Mouse (Mus musculus): ENCODE data around the gene Wee1. TPM values are rescaled to one million over a fixed set of nuclear protein-coding genes. Genes with fewer than 3 reads are reported as not detected.

Gene Wee1
- total and polyA plus RNA-seq, 2 experiments from 2014 or later: 3.6 to 4.1 TPM

DNA sequence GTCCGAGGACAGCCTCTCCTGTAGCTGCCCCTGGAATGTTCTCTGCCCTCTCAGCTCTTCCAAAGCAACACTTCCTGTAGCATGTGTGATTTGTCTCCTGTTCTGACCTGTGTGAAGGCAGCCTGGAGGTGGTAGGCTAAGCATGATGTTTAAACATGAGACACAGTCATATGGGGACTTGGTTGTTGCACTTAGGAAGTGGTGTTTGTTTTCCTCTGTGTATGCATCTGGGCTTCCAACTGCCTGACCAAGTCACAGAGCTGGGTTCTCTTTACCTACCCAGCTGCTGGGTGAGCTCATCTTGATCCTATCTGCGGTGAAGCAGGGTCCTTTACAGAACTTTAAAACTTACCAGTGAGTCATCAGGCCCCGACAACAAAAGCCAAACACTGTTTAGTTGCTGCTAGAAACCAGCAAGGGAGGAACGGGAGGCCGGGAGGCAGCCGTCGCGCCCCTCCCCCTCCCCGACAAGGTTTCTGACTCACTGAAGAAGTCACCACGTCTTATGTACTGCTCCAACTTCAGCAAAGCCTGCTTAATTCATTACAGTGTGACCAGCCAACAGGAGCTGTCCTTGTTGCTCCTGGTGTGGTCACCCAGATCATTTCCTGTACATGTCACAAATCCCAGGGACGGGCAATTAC, 12.8 kb upstream of the Wee1 start:
- H3K4me3 ChIP-seq (ENCODE audit: low read depth, low read length): no peak overlapping the region
- H3K9ac ChIP-seq (replicated peaks; ENCODE audit: low read length, poor library complexity, severe bottlenecking): no peak overlapping the region; the same call in 1 of the 2 replicates
- no peaks in the 10 kb centered on the region for H3K36me3 ChIP-seq (ENCODE audit: insufficient read depth, low read length)
- DNase-seq (ENCODE audit: low spot score): peak; percentile 10
- no peak overlapping the region for H3K27ac ChIP-seq (ENCODE audit: low read depth, low read length)
- H3K4me1 ChIP-seq (ENCODE audit: insufficient read depth, low read length): peaks cover 4% of the 10 kb centered on the region; the same call in 1 of the 2 replicates
- no peak for ATAC-seq (ENCODE audit: low FRiP score)
- no peaks in the 10 kb centered on the region for H3K27me3 ChIP-seq (ENCODE audit: insufficient read depth, low read length)
- no peak for TF ChIP-seq CTCF (IDR thresholded peaks at IDR 0.05)
- H3K4me2 ChIP-seq (ENCODE audit: low read depth, low read length, poor library complexity, severe bottlenecking): 0 out of 2 replicates have a peak overlapping the region, but pooled peaks have one; percentile 10
- H3K9me3 ChIP-seq (ENCODE audit: low read length): no peaks in the 10 kb centered on the region
- WGBS: 19% methylated on average over 11 of the region's 11 CpGs

- no peak overlapping the region for H3K27ac ChIP-seq (ENCODE audit: low read depth, low read length)
- ATAC-seq (ENCODE audit: low FRiP score) (no peak), DNase-seq (ENCODE audit: low spot score) (no peak)
- no peaks in the 10 kb centered on the region for H3K36me3 ChIP-seq (ENCODE audit: insufficient read depth, low read length)
- H3K9me3 ChIP-seq (ENCODE audit: low read length): no peaks in the 10 kb centered on the region
- 62% methylated on average over 4 of the region's 4 CpGs for WGBS
- no peak for TF ChIP-seq CTCF (IDR thresholded peaks at IDR 0.05)
- no peaks in the 10 kb centered on the region for H3K27me3 ChIP-seq (ENCODE audit: insufficient read depth, low read length)
- H3K9ac ChIP-seq (replicated peaks; ENCODE audit: low read length, poor library complexity, severe bottlenecking): no peak overlapping the region
- peaks cover 4% of the 10 kb centered on the region; the same call in 1 of the 2 replicates for H3K4me1 ChIP-seq (ENCODE audit: insufficient read depth, low read length)
- H3K4me2 ChIP-seq (ENCODE audit: low read depth, low read length, poor library complexity, severe bottlenecking): no peak overlapping the region
- H3K4me3 ChIP-seq (ENCODE audit: low read depth, low read length): no peak overlapping the region
Observed at GRCm38 (mm10) chr7:110110061-110110656, 11.7 kb upstream of the Wee1 start.

DNA sequence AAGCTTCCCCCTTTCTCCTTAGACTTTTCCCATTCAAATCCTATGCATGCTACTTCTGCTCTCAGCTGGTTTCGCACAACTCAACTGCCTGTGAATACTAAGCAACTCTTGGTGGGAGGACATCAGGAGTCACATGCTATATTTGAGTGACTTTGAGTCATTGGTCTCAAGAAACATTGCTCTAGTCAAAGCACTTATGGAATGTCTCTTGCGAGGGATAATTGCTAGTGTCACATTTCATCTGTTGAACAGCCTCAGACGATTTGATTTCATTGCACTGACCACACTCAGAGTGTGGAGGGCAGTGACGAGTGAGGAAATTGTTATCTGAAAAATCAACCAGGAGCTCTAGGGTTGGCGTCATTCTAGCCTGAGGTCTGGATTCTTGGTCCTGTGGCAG, 7.1 kb upstream of the Wee1 start:
- 69% methylated on average over 5 of the region's 5 CpGs for WGBS

GRCm38 (mm10) chr7:110116731-110117291, 5.0 kb upstream of the Wee1 start:
- Histone ChIP-seq H3K27ac (ENCODE audit: low read depth, low read length) (no peak overlapping the region), H3K9me3 (ENCODE audit: low read length) (no peaks in the 10 kb centered on the region), H3K4me3 (ENCODE audit: low read depth, low read length) (no peak overlapping the region), H3K9ac (replicated peaks; ENCODE audit: low read length, poor library complexity, severe bottlenecking) (no peak overlapping the region), H3K27me3 (ENCODE audit: insufficient read depth, low read length) (no peaks in the 10 kb centered on the region), H3K36me3 (ENCODE audit: insufficient read depth, low read length) (no peaks in the 10 kb centered on the region), H3K4me2 (ENCODE audit: low read depth, low read length, poor library complexity, severe bottlenecking) (no peak overlapping the region), H3K4me1 (ENCODE audit: insufficient read depth, low read length) (no peaks in the 10 kb centered on the region)
- WGBS: 21% methylated on average over 1 of the region's 1 CpGs
- ATAC-seq (ENCODE audit: low FRiP score): no peak
- no peak for TF ChIP-seq CTCF (IDR thresholded peaks at IDR 0.05)
- peak; percentile 43 for DNase-seq (ENCODE audit: low spot score)

More for the DNA sequence above, 7.1 kb upstream of the Wee1 start:
- H3K9me3 ChIP-seq (ENCODE audit: low read length): no peaks in the 10 kb centered on the region
- no peak for TF ChIP-seq CTCF (IDR thresholded peaks at IDR 0.05)
- no peak overlapping the region for H3K4me2 ChIP-seq (ENCODE audit: low read depth, low read length, poor library complexity, severe bottlenecking)
- H3K27me3 ChIP-seq (ENCODE audit: insufficient read depth, low read length): no peaks in the 10 kb centered on the region
- DNase-seq (ENCODE audit: low spot score) (no peak), ATAC-seq (ENCODE audit: low FRiP score) (no peak)
- no peak overlapping the region for H3K9ac ChIP-seq (replicated peaks; ENCODE audit: low read length, poor library complexity, severe bottlenecking)
- H3K27ac ChIP-seq (ENCODE audit: low read depth, low read length): no peak overlapping the region
- no peaks in the 10 kb centered on the region for H3K4me1 ChIP-seq (ENCODE audit: insufficient read depth, low read length)
- no peaks in the 10 kb centered on the region for H3K36me3 ChIP-seq (ENCODE audit: insufficient read depth, low read length)
- H3K4me3 ChIP-seq (ENCODE audit: low read depth, low read length): no peak overlapping the region

DNA sequence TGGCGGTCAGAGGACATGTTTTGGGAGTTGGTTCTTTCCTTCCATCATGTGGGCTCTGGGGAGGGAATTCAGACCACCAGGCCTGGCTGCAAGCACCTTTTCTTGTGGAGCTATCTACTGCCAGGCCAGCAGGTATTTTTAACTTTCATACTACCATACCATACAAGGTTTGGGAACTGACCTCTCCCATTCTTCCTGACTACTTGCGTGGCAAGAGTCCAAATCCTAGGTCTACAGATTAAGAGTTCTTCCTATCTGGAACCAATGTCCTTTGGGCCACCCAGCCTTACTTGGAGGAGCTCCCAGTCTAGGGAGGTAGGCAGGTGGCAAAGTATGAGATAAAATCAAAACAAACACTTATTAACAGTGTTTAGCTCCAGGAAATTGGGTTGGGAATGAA, 3.4 kb upstream of the Wee1 start:
- no peaks in the 10 kb centered on the region for H3K36me3 ChIP-seq (ENCODE audit: insufficient read depth, low read length)
- no peak overlapping the region for H3K27ac ChIP-seq (ENCODE audit: low read depth, low read length)
- no peak overlapping the region for H3K9ac ChIP-seq (replicated peaks; ENCODE audit: low read length, poor library complexity, severe bottlenecking)
- no peak overlapping the region for H3K4me2 ChIP-seq (ENCODE audit: low read depth, low read length, poor library complexity, severe bottlenecking)
- no peak overlapping the region for H3K4me3 ChIP-seq (ENCODE audit: low read depth, low read length)
- H3K4me1 ChIP-seq (ENCODE audit: insufficient read depth, low read length): no peaks in the 10 kb centered on the region
- 97% methylated on average over 2 of the region's 2 CpGs for WGBS
- DNase-seq (ENCODE audit: low spot score): no peak
- H3K9me3 ChIP-seq (ENCODE audit: low read length): no peaks in the 10 kb centered on the region
- no peak for ATAC-seq (ENCODE audit: low FRiP score)
- no peaks in the 10 kb centered on the region for H3K27me3 ChIP-seq (ENCODE audit: insufficient read depth, low read length)
- TF ChIP-seq CTCF (IDR thresholded peaks at IDR 0.05): no peak

DNA sequence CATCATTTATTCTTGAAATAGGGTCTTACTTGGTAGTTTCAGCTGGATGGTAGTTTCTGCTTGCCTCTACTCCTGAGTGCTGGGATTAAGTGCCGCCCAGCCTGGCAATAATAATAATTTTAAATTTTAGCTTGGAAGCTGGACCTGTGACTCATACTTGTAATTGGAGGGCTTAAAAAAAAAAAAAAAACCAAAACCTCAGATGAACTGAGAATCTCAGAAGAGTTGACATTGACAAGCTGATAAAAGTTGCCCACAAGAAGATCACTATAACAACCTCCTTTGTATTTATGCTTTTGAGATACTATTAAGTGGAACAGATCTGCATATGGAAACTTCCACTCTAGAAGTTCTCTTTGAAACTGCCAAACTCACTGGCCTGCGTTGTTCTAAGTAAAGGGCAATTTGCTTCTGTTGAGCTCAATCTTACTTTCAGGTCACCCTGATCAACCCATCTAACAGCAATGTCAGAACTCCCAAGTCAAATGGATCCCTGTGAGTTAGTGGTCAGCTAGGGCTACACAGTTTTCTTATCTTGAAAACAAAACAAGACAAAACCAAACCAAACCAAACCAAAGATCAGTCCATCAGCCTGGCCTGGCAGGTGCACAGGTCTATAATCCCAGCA, 1.6 kb upstream of the Wee1 start:
- Histone ChIP-seq H3K4me1 (ENCODE audit: insufficient read depth, low read length) (no peaks in the 10 kb centered on the region), H3K9ac (replicated peaks; ENCODE audit: low read length, poor library complexity, severe bottlenecking) (no peak overlapping the region), H3K4me3 (ENCODE audit: low read depth, low read length) (no peak overlapping the region), H3K9me3 (ENCODE audit: low read length) (no peaks in the 10 kb centered on the region), H3K27me3 (ENCODE audit: insufficient read depth, low read length) (no peaks in the 10 kb centered on the region), H3K4me2 (ENCODE audit: low read depth, low read length, poor library complexity, severe bottlenecking) (no peak overlapping the region), H3K36me3 (ENCODE audit: insufficient read depth, low read length) (no peaks in the 10 kb centered on the region), H3K27ac (ENCODE audit: low read depth, low read length) (no peak overlapping the region)
- ATAC-seq (ENCODE audit: low FRiP score) (no peak), DNase-seq (ENCODE audit: low spot score) (no peak)
- WGBS: 81% methylated on average over 2 of the region's 2 CpGs
- no peak for TF ChIP-seq CTCF (IDR thresholded peaks at IDR 0.05)
